ENCODE assay signal across 13 mouse cellular contexts in genomic region chr15:99342194-99342981, GRCm38 (mm10). TPM values are rescaled to one million over a fixed set of nuclear protein-coding genes. Genes with fewer than 3 reads are reported as not detected.
DNase-seq lines count a peak whose midpoint lies in the region; ATAC-seq and TF ChIP-seq lines count a peak whose summit lies in the region.
"Had no signal": no experiment of that assay in that cellular context is flagged by ENCODE, and none has a peak within 500 bp of the region (broad histone marks: within the 10 kb centered on the region; RNA-seq: fewer than 3 reads in every experiment).

No protein-coding gene starts in this region.

- H3K4me3 ChIP-seq in heart, embryonic 12.5 days: no peak overlapping the region
- no peak overlapping the region for H3K4me3 ChIP-seq in lung, embryonic 16.5 days (ENCODE audit: low read length)
- no peak overlapping the region for H3K4me3 ChIP-seq in olfactory bulb, adult 2 months (ENCODE audit: insufficient read depth, low read depth, low read length)

- H3K9ac ChIP-seq in heart, embryonic 12.5 days: 0 out of 2 replicates have a peak overlapping the region, but pooled peaks have one; percentile 57
- H3K9ac ChIP-seq in lung, embryonic 16.5 days (ENCODE audit: low read length): no peak overlapping the region

- peak overlapping the region; percentile 49; the same call in 1 of the 2 replicates for H3K4me2 ChIP-seq in heart, embryonic 12.5 days
- no peak overlapping the region for H3K4me2 ChIP-seq in lung, embryonic 16.5 days (ENCODE audit: low read depth, low read length)

- DNase-seq in heart, postnatal 25 days (ENCODE audit: low spot score): no peak
- DNase-seq in lung, postnatal 14 days: no peak
- no peak for DNase-seq in urinary bladder, postnatal 4 days (ENCODE audit: low spot score in 2 of 2)
- DNase-seq in MN1 (ENCODE audit: low spot score): no peak
- DNase-seq: cerebellum, adult 11 months; gastrocnemius, postnatal 25 days; liver had no signal

- no peak for TF ChIP-seq POLR2A in olfactory bulb, adult 2 months (IDR thresholded peaks at IDR 0.05; ENCODE audit: insufficient read depth, low read depth, low read length)

- TF ChIP-seq CTCF in olfactory bulb, adult 2 months (IDR thresholded peaks at IDR 0.05; ENCODE audit: insufficient read depth, low read depth, low read length): no peak

- H3K9me3 ChIP-seq in heart, embryonic 12.5 days (replicated peaks): no peaks in the 10 kb centered on the region
- no peaks in the 10 kb centered on the region for H3K9me3 ChIP-seq in lung, embryonic 16.5 days (ENCODE audit: control insufficient read depth, low read length)

- 40% methylated on average over 9 of the region's 9 CpGs for WGBS in heart, embryonic 12.5 days
- 41% methylated on average over 9 of the region's 9 CpGs for WGBS in lung, embryonic 16.5 days
- 66% methylated on average over 9 of the region's 9 CpGs for WGBS in olfactory bulb, adult 2 months

- intact Hi-C loops in heart, postnatal 25 days (cut with DNase I): no loop called here

- no peaks in the 10 kb centered on the region for H3K27me3 ChIP-seq in heart, embryonic 12.5 days (replicated peaks)
- no peaks in the 10 kb centered on the region for H3K27me3 ChIP-seq in lung, embryonic 16.5 days (ENCODE audit: control insufficient read depth, insufficient read depth, low read depth, low read length)

- H3K4me1 ChIP-seq in heart, embryonic 12.5 days (replicated peaks): peaks cover 83% of the 10 kb centered on the region
- peaks cover 59% of the 10 kb centered on the region for H3K4me1 ChIP-seq in lung, embryonic 16.5 days (replicated peaks; ENCODE audit: control insufficient read depth, insufficient read depth, low read length)
- H3K4me1 ChIP-seq in olfactory bulb, adult 2 months (ENCODE audit: control insufficient read depth, insufficient read depth, low read length): peaks cover 36% of the 10 kb centered on the region

- no peak for ATAC-seq in heart, embryonic 12.5 days (ENCODE audit: insufficient number of reproducible peaks, low FRiP score)
- ATAC-seq in lung, embryonic 16.5 days (ENCODE audit: low read depth): no peak
- ATAC-seq in granulocyte monocyte progenitor cell, adult 5-6 weeks (replicated peaks; ENCODE audit: poor library complexity, severe bottlenecking): peak; percentile 53
- ATAC-seq: activated CD4-positive, CD25-positive, alpha-beta regulatory T cell, adult 4 months had no signal

- peak overlapping the region; percentile 89 for H3K27ac ChIP-seq in heart, embryonic 12.5 days (ENCODE audit: poor library complexity, severe bottlenecking)
- H3K27ac ChIP-seq in lung, embryonic 16.5 days (ENCODE audit: low read length): peak overlapping the region; percentile 92
- peak overlapping the region; percentile 99 for H3K27ac ChIP-seq in olfactory bulb, adult 2 months (ENCODE audit: insufficient read depth, low read depth, low read length)

- H3K36me3 ChIP-seq in heart, embryonic 12.5 days: no peaks in the 10 kb centered on the region
- no peaks in the 10 kb centered on the region for H3K36me3 ChIP-seq in lung, embryonic 16.5 days (ENCODE audit: control insufficient read depth, insufficient read depth, low read length)

RNA-seq across cellular contexts. Expression of gene Fmnl3, which starts 27.9 kb away (rescaled TPM):
- 17.2 and 21.0 TPM in 2 replicates for polyA plus RNA-seq in heart, embryonic 12.5 days (2016; fragmentation: Nextera tagmentation; extraction: Ambion mirVana)
- total RNA-seq in heart, postnatal 25 days (2021): 10 to 100 TPM; 20.1 to 21.1 TPM
- polyA plus RNA-seq in lung, embryonic 16.5 days (2015; fragmentation: Nextera tagmentation; extraction: Ambion mirVana): 29.1 and 29.3 TPM in 2 replicates
- 18.0 and 22.5 TPM in 2 replicates for total RNA-seq in granulocyte monocyte progenitor cell, adult 5-6 weeks (2014; fragmentation: Nextera tagmentation)
- total RNA-seq in granulocyte monocyte progenitor cell, adult 5-6 weeks (2017): 20.7 and 23.8 TPM in 2 replicates
- polyA plus RNA-seq in olfactory bulb, adult 2 months (2012; ENCODE audit: insufficient read depth, insufficient read length, low replicate concordance, missing spikeins): not detected in 2 replicates

RNA-seq across cellular contexts. Expression of gene Fam186b, which starts 46.7 kb away (rescaled TPM):
- 0.27 and 0.31 TPM in 2 replicates for polyA plus RNA-seq in heart, embryonic 12.5 days (2016; fragmentation: Nextera tagmentation; extraction: Ambion mirVana)
- total RNA-seq in heart, postnatal 25 days (2021): not detected
- polyA plus RNA-seq in lung, embryonic 16.5 days (2015; fragmentation: Nextera tagmentation; extraction: Ambion mirVana): 0.15 and 0.23 TPM in 2 replicates
- total RNA-seq in granulocyte monocyte progenitor cell, adult 5-6 weeks (2014; fragmentation: Nextera tagmentation): not detected in 2 replicates
- total RNA-seq in granulocyte monocyte progenitor cell, adult 5-6 weeks (2017): not detected in 2 replicates
- polyA plus RNA-seq in olfactory bulb, adult 2 months (2012; ENCODE audit: insufficient read depth, insufficient read length, low replicate concordance, missing spikeins): not detected in 2 replicates
- total RNA-seq: gastrocnemius, postnatal 25 days had no signal
- polyA plus RNA-seq: large intestine, adult 2 months had no signal

RNA-seq across cellular contexts. Expression of gene Prpf40b, which starts 47.5 kb away (rescaled TPM):
- polyA plus RNA-seq in heart, embryonic 12.5 days (2016; fragmentation: Nextera tagmentation; extraction: Ambion mirVana): 44.0 and 44.4 TPM in 2 replicates
- total RNA-seq in heart, postnatal 25 days (2021): 10 to 100 TPM; 20.2 to 20.7 TPM
- polyA plus RNA-seq in lung, embryonic 16.5 days (2015; fragmentation: Nextera tagmentation; extraction: Ambion mirVana): 54.0 and 55.1 TPM in 2 replicates
- 13.5 and 17.6 TPM in 2 replicates for total RNA-seq in granulocyte monocyte progenitor cell, adult 5-6 weeks (2014; fragmentation: Nextera tagmentation)
- 7.2 and 10.7 TPM in 2 replicates for total RNA-seq in granulocyte monocyte progenitor cell, adult 5-6 weeks (2017)
- not detected in 2 replicates for polyA plus RNA-seq in olfactory bulb, adult 2 months (2012; ENCODE audit: insufficient read depth, insufficient read length, low replicate concordance, missing spikeins)

RNA-seq across cellular contexts. Expression of gene Tmbim6, which starts 50.3 kb away (rescaled TPM):
- 251 and 253 TPM in 2 replicates for polyA plus RNA-seq in heart, embryonic 12.5 days (2016; fragmentation: Nextera tagmentation; extraction: Ambion mirVana)
- total RNA-seq in heart, postnatal 25 days (2021): 100 to 1,000 TPM; 207 to 215 TPM
- polyA plus RNA-seq in lung, embryonic 16.5 days (2015; fragmentation: Nextera tagmentation; extraction: Ambion mirVana): 459 and 464 TPM in 2 replicates
- total RNA-seq in granulocyte monocyte progenitor cell, adult 5-6 weeks (2014; fragmentation: Nextera tagmentation): 383 and 409 TPM in 2 replicates
- 163 and 164 TPM in 2 replicates for total RNA-seq in granulocyte monocyte progenitor cell, adult 5-6 weeks (2017)
- 839 TPM in 1 of 2 replicates, not detected in the other for polyA plus RNA-seq in olfactory bulb, adult 2 months (2012; ENCODE audit: insufficient read depth, insufficient read length, low replicate concordance, missing spikeins)

Comparison
In these comparisons a context has a peak if more than half of its experiments do, and no peak if none do; other contexts are left out.
1. RNA of gene Fmnl3, which starts 27.9 kb away (polyA plus RNA-seq): 29.1 to 29.3 TPM in lung, embryonic 16.5 days and 17.2 to 21.0 TPM in heart, embryonic 12.5 days; not detected in olfactory bulb, adult 2 months; every median in the first group is over 10 times any median in the second.
2. Peak in every context shown above with its lines, with median percentiles within 50 percentile points of each other: H3K27ac ChIP-seq.